ENCODE assay signal across 18 mouse cellular contexts in the genomic region with DNA sequence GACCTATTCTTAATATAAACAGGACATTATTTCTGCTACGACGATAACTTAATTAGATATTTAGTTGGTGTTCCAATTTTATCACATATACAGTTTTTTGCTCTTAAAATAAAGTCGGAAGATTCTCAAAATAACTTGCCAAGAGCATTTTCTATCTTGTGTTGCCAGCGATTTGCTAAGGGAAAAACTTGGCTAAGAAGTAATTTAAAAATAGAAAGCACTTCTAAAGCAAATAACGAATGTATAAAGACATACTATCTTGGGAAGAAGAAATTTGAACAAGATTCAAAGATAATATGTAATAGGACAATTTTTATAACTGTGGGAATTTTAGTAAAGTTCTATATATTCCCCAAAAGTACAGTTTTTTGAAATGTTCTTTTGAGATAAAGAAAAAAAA.
"Had no signal": no experiment of that assay in that cellular context is flagged by ENCODE, and none has a peak within 500 bp of the region (broad histone marks: within the 10 kb centered on the region; RNA-seq: fewer than 3 reads in every experiment).

No protein-coding gene starts in this region.

- H3K9me3 ChIP-seq: midbrain, embryonic 10.5 days; midbrain, embryonic 12.5 days; neural tube, embryonic 13.5 days; neural tube, embryonic 15.5 days; stomach, embryonic 15.5 days had no signal

- H3K27me3 ChIP-seq: midbrain, embryonic 12.5 days; neural tube, embryonic 13.5 days; neural tube, embryonic 15.5 days; stomach, embryonic 15.5 days had no signal

- H3K4me2 ChIP-seq: lung, embryonic 14.5 days; midbrain, embryonic 12.5 days; neural tube, embryonic 13.5 days; neural tube, embryonic 15.5 days; stomach, embryonic 15.5 days had no signal

- H3K36me3 ChIP-seq: midbrain, embryonic 10.5 days; midbrain, embryonic 12.5 days; neural tube, embryonic 13.5 days; neural tube, embryonic 15.5 days; stomach, embryonic 15.5 days had no signal

- H3K9ac ChIP-seq: lung, embryonic 14.5 days; midbrain, embryonic 12.5 days; neural tube, embryonic 13.5 days; neural tube, embryonic 15.5 days; stomach, embryonic 15.5 days had no signal

- ATAC-seq: midbrain, embryonic 16.5 days had no signal

- H3K4me1 ChIP-seq: midbrain, embryonic 10.5 days; midbrain, embryonic 12.5 days; neural tube, embryonic 13.5 days; neural tube, embryonic 15.5 days; stomach, embryonic 15.5 days had no signal

- H3K27ac ChIP-seq: midbrain, embryonic 10.5 days; midbrain, embryonic 12.5 days; neural tube, embryonic 13.5 days; neural tube, embryonic 15.5 days; stomach, embryonic 15.5 days; stomach, postnatal 0 days had no signal

- DNase-seq: lung, adult 18-20 months; lung, embryonic 14.5 days; lung, postnatal 10 days; lung, postnatal 4 days; midbrain, embryonic 14.5 days; retina, postnatal 1 day; right cerebral cortex, adult 18-20 months; thymus, adult 18-20 months; thymus, postnatal 14 days; thymus, postnatal 36 days had no signal

- H3K4me3 ChIP-seq: midbrain, embryonic 10.5 days; midbrain, embryonic 12.5 days; myocyte; neural tube, embryonic 13.5 days; neural tube, embryonic 15.5 days; stomach, embryonic 15.5 days had no signal
